12 mouse cellular contexts compared by ENCODE assay signal in the genomic region with DNA sequence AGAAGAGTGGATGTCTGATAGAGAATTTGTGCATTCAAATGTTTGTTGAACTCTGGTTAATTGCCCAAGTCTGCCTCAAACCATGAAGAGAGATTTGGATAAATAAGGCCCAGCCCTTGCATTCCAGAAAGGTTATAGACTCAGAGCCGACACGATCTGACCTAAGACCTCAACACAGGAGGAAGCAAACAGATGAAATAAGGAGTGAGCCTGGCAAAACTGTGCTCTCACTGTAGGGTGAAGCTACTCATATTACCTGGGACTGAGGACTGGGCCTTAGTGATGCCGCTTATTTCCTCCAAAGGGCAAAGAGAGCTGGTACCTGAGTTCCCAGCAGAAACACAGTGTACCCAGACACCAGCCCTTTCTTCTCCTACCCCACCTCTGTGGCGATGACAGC.
"Had no signal": no experiment of that assay in that cellular context is flagged by ENCODE, and none has a peak within 500 bp of the region (broad histone marks: within the 10 kb centered on the region; RNA-seq: fewer than 3 reads in every experiment).

No protein-coding gene starts in this region.

- H3K27me3 ChIP-seq: kidney, embryonic 15.5 days; neural tube, embryonic 15.5 days had no signal

- H3K4me1 ChIP-seq: midbrain, embryonic 13.5 days; neural tube, embryonic 15.5 days had no signal

- ATAC-seq: midbrain, embryonic 13.5 days had no signal

- H3K27ac ChIP-seq: liver, embryonic 14.5 days; midbrain, embryonic 13.5 days; neural tube, embryonic 15.5 days had no signal

- H3K9ac ChIP-seq: kidney, embryonic 15.5 days; liver, embryonic 14.5 days; midbrain, embryonic 13.5 days; neural tube, embryonic 15.5 days had no signal

- H3K4me3 ChIP-seq: kidney, embryonic 15.5 days; midbrain, embryonic 13.5 days; myocyte; neural tube, embryonic 15.5 days had no signal

- H3K9me3 ChIP-seq: kidney, embryonic 15.5 days; midbrain, embryonic 13.5 days; neural tube, embryonic 15.5 days had no signal

- DNase-seq: kidney, adult 11 months; kidney, postnatal 14 days; lung, adult 18-20 months; lung, postnatal 14 days; right cerebral cortex, adult 18-20 months; right cerebral cortex, postnatal 25 days; thymus, postnatal 4 days had no signal

- H3K36me3 ChIP-seq: kidney, embryonic 15.5 days; midbrain, embryonic 13.5 days; neural tube, embryonic 15.5 days had no signal

- H3K4me2 ChIP-seq: kidney, embryonic 15.5 days; midbrain, embryonic 13.5 days; neural tube, embryonic 15.5 days had no signal
